In genomic region chr8:107577640-107578039, GRCm38 (mm10) we compare ENCODE assay signal across 16 mouse cellular contexts. TPM values are rescaled to one million over a fixed set of nuclear protein-coding genes. Genes with fewer than 3 reads are reported as not detected.
DNase-seq lines count a peak whose midpoint lies in the region; ATAC-seq lines count a peak whose summit lies in the region.
"Had no signal": no experiment of that assay in that cellular context is flagged by ENCODE, and none has a peak within 500 bp of the region (broad histone marks: within the 10 kb centered on the region; RNA-seq: fewer than 3 reads in every experiment).

No protein-coding gene starts in this region.

- ATAC-seq in forebrain, embryonic 15.5 days (replicated peaks), result no peak
- no peak for ATAC-seq in forebrain, embryonic 16.5 days
- peak; percentile 76 for ATAC-seq in common myeloid progenitor, adult 5-6 weeks (replicated peaks; ENCODE audit: low read depth, poor library complexity, severe bottlenecking)
- peak; percentile 84 for ATAC-seq in liver, embryonic 12.5 days
- ATAC-seq: forebrain, postnatal 0 days had no signal

- DNase-seq in 416B (ENCODE audit: low read depth), result peak; percentile 77
- DNase-seq in layer of hippocampus, postnatal 14 days (ENCODE audit: low spot score in 2 of 2), result no peak
- DNase-seq in ovary, postnatal 36 days (ENCODE audit: low spot score), result no peak
- no peak for DNase-seq in layer of hippocampus, adult 9-10 months (ENCODE audit: low spot score)
- DNase-seq: adrenal gland, postnatal 14 days; cerebellum, adult 11-12 months; forebrain, postnatal 0 days; layer of hippocampus, postnatal 36 days; right cerebral cortex, adult 18-20 months; thymus, adult 18-20 months had no signal

- 90% methylated on average over 4 of the region's 4 CpGs for WGBS in forebrain, embryonic 15.5 days
- 87% methylated on average over 4 of the region's 4 CpGs for WGBS in forebrain, embryonic 16.5 days
- WGBS in liver, embryonic 12.5 days (ENCODE audit: insufficient replicate concordance), result 21% methylated on average over 4 of the region's 4 CpGs

- H3K27ac ChIP-seq in forebrain, embryonic 15.5 days (replicated peaks), result peak overlapping the region; percentile 47; the same call in 1 of the 2 replicates
- H3K27ac ChIP-seq in forebrain, embryonic 16.5 days (ENCODE audit: low read length), result no peak overlapping the region
- peak overlapping the region; percentile 85 for H3K27ac ChIP-seq in liver, embryonic 12.5 days
- H3K27ac ChIP-seq: kidney, postnatal 0 days had no signal

- no peaks in the 10 kb centered on the region for H3K9me3 ChIP-seq in forebrain, embryonic 15.5 days
- H3K9me3 ChIP-seq in forebrain, embryonic 16.5 days (ENCODE audit: control insufficient read depth, low read length), result no peaks in the 10 kb centered on the region
- no peaks in the 10 kb centered on the region for H3K9me3 ChIP-seq in liver, embryonic 12.5 days (replicated peaks)
- H3K9me3 ChIP-seq: heart, embryonic 12.5 days had no signal

- no peak overlapping the region for H3K4me3 ChIP-seq in forebrain, embryonic 15.5 days
- H3K4me3 ChIP-seq in forebrain, embryonic 16.5 days (replicated peaks; ENCODE audit: low read length), result no peak overlapping the region
- no peak overlapping the region for H3K4me3 ChIP-seq in liver, embryonic 12.5 days
- H3K4me3 ChIP-seq: heart, embryonic 12.5 days had no signal

- H3K36me3 ChIP-seq in forebrain, embryonic 15.5 days, result peaks cover 46% of the 10 kb centered on the region
- H3K36me3 ChIP-seq in forebrain, embryonic 16.5 days (ENCODE audit: control insufficient read depth, insufficient read depth), result peaks cover 25% of the 10 kb centered on the region
- H3K36me3 ChIP-seq in liver, embryonic 12.5 days, result peaks cover 50% of the 10 kb centered on the region

- no peak overlapping the region for H3K4me2 ChIP-seq in forebrain, embryonic 15.5 days (replicated peaks)
- no peak overlapping the region for H3K4me2 ChIP-seq in forebrain, embryonic 16.5 days (ENCODE audit: low read length)
- peak overlapping the region; percentile 44 for H3K4me2 ChIP-seq in liver, embryonic 12.5 days
- H3K4me2 ChIP-seq: heart, embryonic 12.5 days had no signal

- no peak overlapping the region for H3K9ac ChIP-seq in forebrain, embryonic 15.5 days (replicated peaks)
- H3K9ac ChIP-seq in forebrain, embryonic 16.5 days (replicated peaks; ENCODE audit: low read depth, low read length), result no peak overlapping the region
- no peak overlapping the region for H3K9ac ChIP-seq in liver, embryonic 12.5 days
- H3K9ac ChIP-seq: forebrain, postnatal 0 days; heart, embryonic 12.5 days had no signal

- peaks cover 4% of the 10 kb centered on the region; the same call in 1 of the 2 replicates for H3K4me1 ChIP-seq in forebrain, embryonic 15.5 days
- peaks cover 4% of the 10 kb centered on the region for H3K4me1 ChIP-seq in forebrain, embryonic 16.5 days (replicated peaks; ENCODE audit: control insufficient read depth, insufficient read depth, low read length)
- peaks cover 25% of the 10 kb centered on the region for H3K4me1 ChIP-seq in liver, embryonic 12.5 days
- H3K4me1 ChIP-seq: heart, embryonic 12.5 days had no signal

- H3K27me3 ChIP-seq in forebrain, embryonic 15.5 days, result no peaks in the 10 kb centered on the region
- H3K27me3 ChIP-seq in forebrain, embryonic 16.5 days (replicated peaks; ENCODE audit: control insufficient read depth, insufficient read depth, low read length), result no peaks in the 10 kb centered on the region
- no peaks in the 10 kb centered on the region for H3K27me3 ChIP-seq in liver, embryonic 12.5 days (replicated peaks)
- H3K27me3 ChIP-seq: heart, embryonic 12.5 days had no signal

RNA-seq across cellular contexts. Expression of gene Psmd7, which starts 10.6 kb away (rescaled TPM):
- polyA plus RNA-seq in forebrain, embryonic 15.5 days (2015; fragmentation: Nextera tagmentation; extraction: Ambion mirVana), result 245 and 250 TPM in 2 replicates
- polyA plus RNA-seq in forebrain, embryonic 16.5 days (2015; fragmentation: Nextera tagmentation; extraction: Ambion mirVana), result 243 and 253 TPM in 2 replicates
- total RNA-seq in common myeloid progenitor, adult 5-6 weeks (2017), result 135 and 155 TPM in 2 replicates
- polyA plus RNA-seq in liver, embryonic 12.5 days (2016; fragmentation: Nextera tagmentation; extraction: Ambion mirVana), result 248 and 257 TPM in 2 replicates
- 100 to 1,000 TPM; 107 TPM for total RNA-seq in layer of hippocampus, postnatal 14 days (2021)

Comparison
In these comparisons a context has a peak if more than half of its experiments do, and no peak if none do; other contexts are left out.
1. ATAC-seq: peak in common myeloid progenitor, adult 5-6 weeks (single experiment) and liver, embryonic 12.5 days (single experiment); none in forebrain, embryonic 15.5 days (single experiment) and forebrain, embryonic 16.5 days (single experiment).